Mouse (Mus musculus) brain, embryonic 14.5 days (tissue): ENCODE results near the gene Cpeb1.

Experiments used
- CTCF ChIP-seq: fragments of 200-500 bp; IDR thresholded peaks from 2 replicates; pipeline ENCODE4 v1.5.1; 2012; ENCODE audit warnings: inconsistent platforms, mild to moderate bottlenecking, moderate library complexity, borderline replicate concordance; ENCODE audit not compliant: insufficient read depth, insufficient read length; ENCODE audit errors: extremely low read depth
- POLR2A ChIP-seq: fragments of 200-500 bp; IDR thresholded peaks from 2 replicates; pipeline ENCODE4 v1.6.1; 2012; ENCODE audit warnings: mild to moderate bottlenecking, inconsistent platforms, borderline replicate concordance; ENCODE audit not compliant: poor library complexity, insufficient read depth, insufficient read length, severe bottlenecking; ENCODE audit errors: extremely low read depth

DNA sequence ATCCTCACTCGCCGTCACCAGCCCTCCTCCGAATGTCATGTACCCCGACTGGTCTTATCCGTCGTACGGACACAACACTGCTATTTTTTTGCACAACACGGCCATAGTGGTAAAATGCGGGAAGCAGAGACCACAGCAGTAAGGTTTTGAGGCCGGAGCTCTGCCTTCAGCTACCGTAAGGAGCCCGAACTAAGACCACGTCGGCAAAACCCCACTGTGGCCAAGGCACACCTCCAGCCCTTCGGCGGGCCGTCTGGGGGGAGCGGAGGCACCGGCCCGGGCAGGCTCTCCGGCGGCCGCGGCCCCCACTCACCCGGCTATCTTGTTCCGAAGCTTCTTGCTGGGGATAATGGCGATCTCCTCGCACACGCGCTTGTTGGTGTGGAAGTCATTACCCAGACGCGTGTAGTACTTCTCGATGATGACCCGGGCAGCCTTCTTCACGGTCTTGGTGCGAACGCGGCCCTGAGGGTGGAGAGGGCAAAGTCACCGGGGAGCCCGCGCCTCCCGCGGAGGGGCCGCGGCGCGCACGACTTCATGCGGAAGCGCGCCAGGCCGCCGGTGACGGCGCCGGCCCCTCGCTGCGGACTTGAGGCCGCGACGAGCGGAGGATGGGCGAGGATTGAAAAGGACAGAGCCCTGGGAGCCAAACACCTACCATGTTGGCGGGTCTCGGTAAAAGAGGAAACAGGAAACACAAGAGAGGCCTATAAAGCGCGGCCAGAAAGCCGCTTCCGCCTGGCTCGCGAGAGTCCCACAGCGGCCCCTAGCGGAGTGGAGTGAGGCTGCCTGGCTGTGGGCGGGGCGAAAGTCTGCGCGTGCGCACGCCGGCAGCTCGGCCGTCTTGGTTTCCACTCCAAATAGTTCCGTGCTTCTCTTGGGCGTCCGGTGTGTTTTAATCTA, 110.5 kb downstream of the Cpeb1 start, which contains the start of gene Rps17:
- TF ChIP-seq CTCF (peak; percentile 89), POLR2A (peak; percentile 67; the same call in 1 of the 2 replicates)
